Mouse (Mus musculus) midbrain, embryonic 16.5 days (tissue): ENCODE measurements at regions not wholly inside any gene's neighbourhood (a gene's known extent, or its start where the extent isn't known, plus 50 kb on each side); places are given as distances from the start of the nearest gene placed in this dataset.

Source experiments
- ATAC-seq: fragments of 200-750 bp; cut with Nextera tagmentation; 2 replicates; pipeline ENCODE4 v1.8.0; 2017; ENCODE audit warnings: moderate TSS enrichment
- H3K27ac ChIP-seq: fragments of 300-500 bp; sonication (generic); 2 replicates; pipeline ENCODE4 v1.5.1; 2014; ENCODE audit warnings: mild to moderate bottlenecking, low read length, mixed read lengths
- H3K27me3 ChIP-seq: fragments of 300-500 bp; sonication (generic); 2 replicates; pipeline ENCODE4 v1.6.1; 2014; ENCODE audit warnings: low read depth, low read length, mixed read lengths; ENCODE audit not compliant: control insufficient read depth, insufficient read depth
- H3K36me3 ChIP-seq: fragments of 300-500 bp; sonication (generic); 2 replicates; pipeline ENCODE4 v1.6.1; 2014; ENCODE audit warnings: mild to moderate bottlenecking, low read length, moderate library complexity, mixed read lengths; ENCODE audit not compliant: control insufficient read depth, insufficient read depth
- H3K4me1 ChIP-seq: fragments of 300-500 bp; sonication (generic); 2 replicates; pipeline ENCODE4 v1.6.1; 2014; ENCODE audit warnings: mild to moderate bottlenecking, low read length, mixed read lengths; ENCODE audit not compliant: control insufficient read depth, insufficient read depth
- H3K4me2 ChIP-seq: fragments of 300-500 bp; sonication (generic); 2 replicates; pipeline ENCODE4 v1.6.1; 2014; ENCODE audit warnings: mild to moderate bottlenecking, low read length, mixed read lengths
- H3K4me3 ChIP-seq: fragments of 300-500 bp; sonication (generic); 2 replicates; pipeline ENCODE4 v1.5.1; 2014; ENCODE audit warnings: low read depth, mild to moderate bottlenecking, low read length, moderate library complexity, mixed read lengths
- H3K9ac ChIP-seq: fragments of 300-500 bp; sonication (generic); 2 replicates; pipeline ENCODE4 v1.6.1; 2014; ENCODE audit warnings: low read depth, low read length, mixed read lengths
- H3K9me3 ChIP-seq: fragments of 300-500 bp; sonication (generic); replicated peaks from 2 replicates; pipeline ENCODE4 v1.6.1; 2014; ENCODE audit warnings: mild to moderate bottlenecking, low read length, mixed read lengths; ENCODE audit not compliant: control insufficient read depth, poor library complexity, severe bottlenecking
- WGBS: fragments of 180-500 bp; shearing (Covaris S2); extraction: QIAGEN DNeasy Blood & Tissue Kit; methylation state at CpG from one replicate; pipeline ENCODE4 v1.1.7; 2014; 5-methylcytosine and 5-hydroxymethylcytosine counted together

DNA sequence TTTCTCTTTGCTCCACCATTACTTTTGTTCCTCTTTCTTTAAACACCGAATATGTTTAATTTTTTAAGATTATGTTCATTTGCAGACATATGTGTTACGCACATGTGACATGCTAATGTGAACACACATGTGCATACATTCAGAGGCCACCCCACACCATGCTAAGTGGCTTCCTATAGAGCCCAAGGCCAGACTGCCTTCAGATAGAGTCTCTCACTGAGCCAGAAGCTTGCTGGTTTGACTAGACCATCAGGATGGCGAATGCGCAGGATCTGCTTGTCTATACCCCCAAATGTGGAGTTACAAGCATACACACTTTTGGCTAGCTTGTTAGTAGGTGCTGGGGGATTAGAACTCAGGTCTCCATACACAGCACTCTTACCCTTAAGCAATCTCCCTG lies 121.3 kb upstream of the Cxxc4 start:
- H3K9me3 ChIP-seq = no peaks in the 10 kb centered on the region
- no peak overlapping the region for H3K9ac ChIP-seq
- no peak for ATAC-seq
- no peaks in the 10 kb centered on the region for H3K27me3 ChIP-seq
- H3K27ac ChIP-seq = no peak overlapping the region
- H3K4me2 ChIP-seq = no peak overlapping the region
- no peaks in the 10 kb centered on the region for H3K4me1 ChIP-seq
- no peaks in the 10 kb centered on the region for H3K36me3 ChIP-seq
- H3K4me3 ChIP-seq = no peak overlapping the region
- 94% methylated on average over 4 of the region's 4 CpGs for WGBS

DNA sequence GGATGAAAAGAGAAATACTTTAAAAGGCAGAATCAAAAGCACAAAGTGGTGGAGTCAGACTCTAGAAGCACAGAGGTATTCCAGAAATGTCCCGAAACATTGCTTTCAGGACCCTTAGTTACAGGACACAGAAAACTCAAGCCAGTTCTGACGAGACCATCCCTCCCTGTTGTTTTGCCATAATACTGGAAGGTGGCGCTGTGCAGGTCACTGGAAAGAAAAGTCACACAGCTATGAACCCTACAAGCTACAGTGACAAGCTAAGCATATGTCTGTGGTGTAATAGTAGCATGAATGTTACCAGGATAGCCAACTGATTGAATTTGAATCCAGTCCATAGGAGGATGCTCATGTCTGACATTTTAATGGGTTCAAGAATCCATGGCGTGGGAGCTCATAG lies 117.4 kb upstream of the Cxxc4 start:
- Histone ChIP-seq H3K36me3 (no peaks in the 10 kb centered on the region), H3K27ac (no peak overlapping the region)
- WGBS = 72% methylated on average over 4 of the region's 4 CpGs

DNA sequence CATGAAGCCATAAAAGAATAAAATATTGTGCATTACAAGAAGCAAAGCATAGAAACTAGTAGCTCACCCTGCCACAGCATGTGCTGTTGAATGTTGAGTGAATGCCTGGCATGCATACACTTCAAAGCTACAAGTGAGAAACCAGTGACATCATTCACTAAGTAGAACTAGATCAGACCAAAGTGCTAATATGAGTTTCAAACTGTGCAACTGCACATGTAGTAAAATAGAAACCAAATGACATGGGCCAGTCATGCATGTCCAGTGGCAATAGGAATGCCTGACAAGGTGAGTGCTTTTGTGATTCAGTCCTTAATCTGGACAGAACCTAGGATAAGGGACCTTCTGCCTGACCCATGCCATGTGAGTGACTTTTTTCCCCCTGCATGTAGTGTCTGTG lies 111.3 kb upstream of the Cxxc4 start:
- Histone ChIP-seq H3K27me3 (no peaks in the 10 kb centered on the region), H3K9ac (no peak overlapping the region), H3K4me1 (no peaks in the 10 kb centered on the region), H3K36me3 (no peaks in the 10 kb centered on the region), H3K4me3 (no peak overlapping the region), H3K4me2 (no peak overlapping the region), H3K27ac (no peak overlapping the region), H3K9me3 (no peaks in the 10 kb centered on the region)
- no peak for ATAC-seq

More for the DNA sequence above, 117.4 kb upstream of the Cxxc4 start:
- no peak overlapping the region for H3K4me3 ChIP-seq
- H3K9ac ChIP-seq = no peak overlapping the region
- no peaks in the 10 kb centered on the region for H3K27me3 ChIP-seq
- no peak overlapping the region for H3K4me2 ChIP-seq
- no peaks in the 10 kb centered on the region for H3K9me3 ChIP-seq
- no peaks in the 10 kb centered on the region for H3K4me1 ChIP-seq
- no peak for ATAC-seq

DNA sequence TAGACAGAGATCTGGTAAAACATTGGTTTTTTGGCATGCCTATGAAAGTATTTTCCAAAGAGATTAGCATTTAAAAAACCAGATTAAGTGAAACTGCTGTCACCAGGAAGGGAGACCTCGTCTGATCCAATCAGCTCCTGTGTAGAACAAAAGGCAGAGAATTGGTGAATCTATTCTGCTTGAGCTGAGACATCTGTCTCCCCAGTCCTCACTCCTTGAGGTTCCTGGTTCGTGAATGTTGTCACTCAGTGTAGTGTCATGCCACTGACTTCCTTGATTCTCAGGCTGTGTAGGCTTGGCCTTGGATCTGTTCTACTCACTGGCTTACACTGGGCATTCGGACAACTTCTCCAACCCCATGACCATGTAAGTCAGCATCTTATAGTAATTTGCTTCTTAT lies 105.9 kb upstream of the Cxxc4 start:
- WGBS = 33% methylated on average over 3 of the region's 3 CpGs
- no peak overlapping the region for H3K4me2 ChIP-seq

DNA sequence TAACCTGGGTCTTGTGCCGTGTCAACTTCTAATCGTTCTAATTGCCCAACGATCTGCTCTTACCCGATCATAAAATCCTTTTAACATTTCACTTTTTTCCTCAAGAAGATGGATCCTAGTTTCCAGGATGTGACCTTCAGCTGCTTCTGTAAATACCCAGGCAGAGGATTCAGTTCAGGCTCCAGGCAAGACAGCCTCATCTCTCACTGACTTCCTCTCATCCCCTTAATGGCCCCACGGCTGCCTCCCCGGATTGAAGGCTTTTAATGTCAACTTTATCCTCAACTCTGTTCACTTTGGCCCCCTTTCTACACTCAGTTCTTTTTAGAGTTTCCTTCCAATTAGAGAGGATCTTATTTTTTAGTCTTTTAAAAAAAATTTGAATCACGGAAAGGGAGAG lies 91.0 kb upstream of the Cxxc4 start:
- 46% methylated on average over 7 of the region's 7 CpGs for WGBS
- Histone ChIP-seq H3K4me3 (no peak overlapping the region), H3K9ac (no peak overlapping the region), H3K4me2 (peak overlapping the region; percentile 15; the same call in 1 of the 2 replicates), H3K36me3 (no peaks in the 10 kb centered on the region), H3K9me3 (no peaks in the 10 kb centered on the region), H3K27me3 (no peaks in the 10 kb centered on the region), H3K4me1 (peaks cover 19% of the 10 kb centered on the region), H3K27ac (peak overlapping the region; percentile 66)
- ATAC-seq = no peak

More for the DNA sequence above, 105.9 kb upstream of the Cxxc4 start:
- Histone ChIP-seq H3K4me3 (no peak overlapping the region), H3K4me1 (no peaks in the 10 kb centered on the region), H3K36me3 (no peaks in the 10 kb centered on the region), H3K27ac (no peak overlapping the region), H3K9me3 (no peaks in the 10 kb centered on the region), H3K9ac (no peak overlapping the region), H3K27me3 (no peaks in the 10 kb centered on the region)
- no peak for ATAC-seq

DNA sequence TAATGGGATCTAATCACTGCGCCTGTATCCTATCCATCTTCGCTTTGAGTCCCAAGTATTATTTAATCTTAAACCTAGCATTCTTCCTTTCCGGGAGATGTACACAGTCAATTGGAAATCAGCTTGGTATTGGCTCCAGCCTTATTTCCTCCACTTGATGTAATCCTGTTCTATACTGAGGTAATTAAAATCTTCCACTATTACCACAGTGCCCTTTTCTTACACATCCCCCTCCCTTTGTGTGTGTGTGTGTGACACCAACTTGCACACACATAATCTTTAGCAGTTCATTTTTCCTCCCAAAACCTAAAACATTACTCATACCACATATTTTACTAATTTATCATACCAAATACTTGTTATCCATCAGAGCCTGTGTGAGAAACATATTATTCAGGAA lies 90.3 kb upstream of the Cxxc4 start:
- Histone ChIP-seq H3K9me3 (no peaks in the 10 kb centered on the region), H3K4me1 (peaks cover 19% of the 10 kb centered on the region), H3K36me3 (no peaks in the 10 kb centered on the region), H3K4me2 (peak overlapping the region; percentile 15; the same call in 1 of the 2 replicates), H3K27ac (peak overlapping the region; percentile 66), H3K27me3 (no peaks in the 10 kb centered on the region), H3K4me3 (no peak overlapping the region), H3K9ac (no peak overlapping the region)
- ATAC-seq = peak; percentile 64
- WGBS = 55% methylated on average over 3 of the region's 3 CpGs

DNA sequence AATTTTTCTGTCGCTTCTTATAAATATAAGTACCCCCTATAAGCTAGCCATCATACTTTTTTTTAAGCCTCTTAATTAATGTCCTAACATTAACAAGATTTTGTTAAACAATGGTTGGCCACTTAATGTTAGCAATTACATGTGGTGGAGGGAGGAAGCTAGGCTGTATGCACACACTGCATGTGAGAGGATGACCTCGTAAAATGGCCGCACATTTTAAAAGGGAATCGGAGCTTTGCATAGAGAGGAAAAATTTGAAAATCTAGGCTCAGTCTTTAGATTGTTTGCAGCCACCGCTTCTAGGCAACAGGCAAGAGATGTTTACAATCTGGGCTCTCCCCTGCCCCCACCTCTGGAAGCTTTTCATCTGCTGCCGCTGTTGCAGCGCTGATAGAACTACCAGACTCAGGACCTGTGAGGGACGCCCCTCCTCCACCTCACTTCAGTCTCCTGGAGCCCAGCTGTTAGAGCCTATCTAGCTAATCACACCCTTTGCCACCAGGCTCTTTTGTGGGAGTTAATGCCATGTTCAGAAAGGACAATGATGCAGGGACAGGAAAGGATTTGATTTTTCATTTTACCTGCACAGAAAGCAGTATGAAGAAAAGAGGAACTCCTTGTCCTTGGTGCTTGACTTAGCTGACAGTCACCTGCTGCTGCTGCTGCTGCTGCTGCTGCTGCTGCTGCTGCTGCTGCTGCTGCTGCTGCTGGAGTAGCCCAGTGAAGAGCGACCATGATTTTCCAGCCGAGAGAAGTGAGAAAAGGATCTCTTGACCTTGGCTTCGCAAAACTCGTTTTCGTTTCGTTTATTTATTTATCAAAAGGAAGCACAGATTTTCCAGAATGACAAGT lies 89.7 kb upstream of the Cxxc4 start:
- Histone ChIP-seq H3K4me2 (peak overlapping the region; percentile 59), H3K27me3 (no peaks in the 10 kb centered on the region), H3K4me1 (peaks cover 19% of the 10 kb centered on the region), H3K9me3 (no peaks in the 10 kb centered on the region), H3K36me3 (no peaks in the 10 kb centered on the region), H3K27ac (peak overlapping the region; percentile 90), H3K9ac (peak overlapping the region; percentile 61), H3K4me3 (peak overlapping the region; percentile 35)
- peak; percentile 98 for ATAC-seq
- WGBS = 9% methylated on average over 14 of the region's 14 CpGs

DNA sequence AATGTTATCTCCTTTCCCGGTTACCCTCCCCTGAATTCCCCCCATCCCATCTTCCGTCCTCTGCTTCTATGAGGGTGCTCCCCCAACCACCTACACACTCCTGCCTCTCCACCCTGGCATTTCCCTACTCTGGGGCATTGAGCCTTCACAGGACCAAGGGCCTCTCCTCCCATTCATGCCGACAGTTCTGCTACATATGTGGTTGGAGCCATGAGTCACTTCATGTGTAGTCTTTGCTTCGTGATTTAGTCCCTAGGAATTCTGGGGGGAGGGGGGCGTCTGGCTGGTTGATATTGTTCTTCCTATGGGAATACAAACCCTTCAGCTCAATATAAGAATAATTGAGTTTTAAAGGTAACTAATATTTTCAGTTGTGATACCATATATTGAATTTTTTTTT lies 74.0 kb upstream of the Cxxc4 start:
- WGBS = 80% methylated on average over 5 of the region's 5 CpGs
- Histone ChIP-seq H3K9me3 (no peaks in the 10 kb centered on the region; the same call in 1 of the 2 replicates), H3K4me1 (no peaks in the 10 kb centered on the region), H3K4me3 (no peak overlapping the region), H3K9ac (no peak overlapping the region), H3K27me3 (no peaks in the 10 kb centered on the region), H3K27ac (no peak overlapping the region), H3K4me2 (no peak overlapping the region), H3K36me3 (no peaks in the 10 kb centered on the region)
- no peak for ATAC-seq

DNA sequence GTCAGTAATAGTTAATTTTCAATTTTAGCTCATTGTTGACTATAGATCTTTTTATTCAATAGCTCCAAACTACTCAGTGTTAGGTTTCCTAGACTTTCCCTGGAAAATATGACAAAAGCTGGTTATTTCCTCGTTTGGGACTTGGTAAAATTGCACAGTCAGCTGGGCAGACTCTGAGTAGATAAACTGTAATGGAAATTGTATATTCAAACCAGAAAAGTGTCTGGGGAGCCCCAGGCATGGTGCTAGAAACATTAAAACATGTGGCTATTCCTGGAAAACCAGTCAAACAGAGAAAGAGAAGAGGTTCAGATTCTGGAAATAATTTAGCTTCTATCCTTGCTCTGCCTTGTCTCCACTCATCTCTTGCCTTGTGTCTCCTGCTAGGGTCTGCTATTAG lies 66.4 kb upstream of the Cxxc4 start:
- no peaks in the 10 kb centered on the region for H3K27me3 ChIP-seq
- no peak overlapping the region for H3K4me3 ChIP-seq
- no peak for ATAC-seq
- H3K9me3 ChIP-seq = no peaks in the 10 kb centered on the region; the same call in 1 of the 2 replicates
- WGBS = 39% methylated on average over 1 of the region's 1 CpGs
- H3K4me2 ChIP-seq = no peak overlapping the region
- H3K27ac ChIP-seq = no peak overlapping the region
- no peak overlapping the region for H3K9ac ChIP-seq
- H3K36me3 ChIP-seq = no peaks in the 10 kb centered on the region
- H3K4me1 ChIP-seq = no peaks in the 10 kb centered on the region
